Mouse (Mus musculus): Measurements from ENCODE around the gene Rgma. TPM values are rescaled to one million over a fixed set of nuclear protein-coding genes. Genes with fewer than 3 reads are reported as not detected.

Rgma gene
- polyA plus RNA-seq, 1 experiment from 2014 or later: 3.7 TPM

DNA sequence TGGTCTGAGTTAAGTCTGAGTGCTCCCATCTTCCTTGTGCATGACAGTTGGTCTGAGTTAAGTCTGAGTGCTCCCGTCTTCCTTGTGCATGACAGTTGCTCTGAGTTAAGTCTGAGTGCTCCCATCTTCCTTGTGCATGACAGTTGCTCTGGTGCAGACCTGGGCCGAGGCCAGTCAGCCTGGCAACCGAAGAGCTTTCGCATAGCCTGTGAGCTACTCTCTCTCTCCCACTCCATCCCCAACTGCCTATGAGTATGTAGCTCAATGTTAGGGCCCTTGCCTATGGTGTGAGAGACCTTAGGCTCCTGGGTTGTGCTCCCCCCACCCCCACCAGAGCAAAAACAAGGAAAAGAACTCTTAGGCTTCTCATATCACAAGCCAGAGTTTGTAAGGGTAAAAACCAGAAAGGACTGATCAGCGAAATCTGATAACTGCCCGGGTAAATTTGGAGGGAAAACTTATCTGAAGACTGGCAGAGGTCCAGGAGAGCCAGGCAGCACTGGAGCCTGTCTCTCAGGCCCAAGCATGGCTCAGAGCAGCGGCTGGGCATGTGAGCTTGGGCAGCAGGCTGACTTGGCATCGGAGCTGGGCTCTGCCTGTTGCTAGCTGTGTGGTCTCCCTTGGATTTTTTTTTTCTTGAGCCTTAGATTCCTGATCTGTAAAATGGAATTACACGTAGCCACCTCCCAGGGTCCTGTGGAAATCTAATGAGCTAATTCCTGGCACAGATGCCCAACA, 46.1 kb downstream of the Rgma start:
- H3K4me1 ChIP-seq (replicated peaks): peaks cover 37% of the 10 kb centered on the region
- WGBS: 60% methylated on average over 9 of the region's 9 CpGs
- H3K9ac ChIP-seq: no peak overlapping the region
- ATAC-seq (ENCODE audit: insufficient number of reproducible peaks, low FRiP score): no peak
- no peaks in the 10 kb centered on the region for H3K9me3 ChIP-seq (replicated peaks)
- H3K36me3 ChIP-seq: peaks cover 8% of the 10 kb centered on the region
- no peaks in the 10 kb centered on the region for H3K27me3 ChIP-seq (replicated peaks)
- H3K27ac ChIP-seq (ENCODE audit: poor library complexity, severe bottlenecking): no peak overlapping the region
- no peak overlapping the region for H3K4me3 ChIP-seq
- no peak overlapping the region for H3K4me2 ChIP-seq

DNA sequence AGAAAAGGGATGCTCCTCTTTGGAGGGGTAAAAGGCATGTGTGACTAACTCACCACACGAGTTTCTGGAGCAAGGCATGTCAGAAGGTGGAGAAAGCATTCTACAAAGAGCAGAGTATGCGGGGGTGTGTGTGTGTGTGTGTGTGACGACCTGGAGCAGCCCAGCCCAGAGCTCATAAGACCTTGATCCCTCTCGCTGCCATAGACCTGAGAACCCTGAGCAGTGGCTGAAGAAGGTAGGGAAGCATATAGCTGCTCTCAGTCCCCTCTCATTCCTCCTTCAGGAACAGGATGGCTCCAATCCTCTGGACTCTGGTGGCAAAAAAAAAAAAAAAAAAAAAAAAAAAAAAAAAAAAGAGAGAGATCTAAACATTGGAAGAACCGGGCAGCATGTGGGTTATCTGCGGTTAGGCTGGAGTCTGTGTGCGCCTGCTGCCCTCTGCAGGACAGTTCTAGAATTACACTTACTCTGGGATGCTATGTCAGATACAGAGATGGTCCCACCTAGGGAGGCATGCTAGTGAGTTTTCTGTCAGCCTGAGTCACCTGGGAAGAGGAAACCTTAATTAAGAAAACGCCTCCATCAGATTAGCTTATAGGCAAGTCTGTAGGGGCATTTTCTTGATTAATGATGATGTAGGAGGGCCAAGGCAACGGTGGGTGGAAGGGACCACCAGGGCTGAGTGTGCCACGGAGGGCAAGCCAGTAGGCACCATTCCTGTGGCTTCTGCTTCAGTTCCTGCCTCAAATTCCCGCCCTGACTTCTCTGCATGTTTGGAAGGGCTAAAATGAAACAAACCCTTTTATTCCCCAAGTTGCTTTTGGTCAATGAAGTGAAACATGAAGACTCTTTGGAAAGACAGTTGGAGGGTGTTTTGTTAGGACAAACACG, 47.2 kb downstream of the Rgma start:
- H3K36me3 ChIP-seq: peaks cover 15% of the 10 kb centered on the region
- no peak overlapping the region for H3K9ac ChIP-seq
- 34% methylated on average over 12 of the region's 12 CpGs for WGBS
- no peak overlapping the region for H3K4me2 ChIP-seq
- peaks cover 42% of the 10 kb centered on the region for H3K4me1 ChIP-seq (replicated peaks)
- H3K9me3 ChIP-seq (replicated peaks): no peaks in the 10 kb centered on the region
- ATAC-seq (ENCODE audit: insufficient number of reproducible peaks, low FRiP score): no peak
- no peak overlapping the region for H3K27ac ChIP-seq (ENCODE audit: poor library complexity, severe bottlenecking)
- no peak overlapping the region for H3K4me3 ChIP-seq
- no peaks in the 10 kb centered on the region for H3K27me3 ChIP-seq (replicated peaks)

DNA sequence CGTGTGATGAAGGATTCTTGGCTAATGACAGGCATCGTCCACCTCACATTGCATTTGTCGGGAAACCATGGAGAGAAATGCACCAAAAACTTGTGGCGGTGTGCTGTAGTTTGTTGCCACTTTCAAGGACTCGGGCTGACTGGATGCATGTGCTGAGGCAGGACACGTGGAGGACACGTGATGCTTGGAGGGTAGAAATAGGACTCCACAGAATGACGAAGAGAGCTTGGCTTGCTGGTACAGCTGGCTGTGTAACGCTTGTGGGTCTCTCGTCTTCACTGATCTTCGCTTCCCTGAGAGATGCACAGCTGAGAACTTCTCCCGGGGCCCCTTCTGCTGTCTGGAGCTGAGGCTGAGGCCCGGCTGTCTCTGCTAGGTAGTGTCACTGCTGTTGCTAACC, 47.9 kb downstream of the Rgma start:
- ATAC-seq (ENCODE audit: insufficient number of reproducible peaks, low FRiP score): no peak
- Histone ChIP-seq H3K9me3 (replicated peaks) (no peaks in the 10 kb centered on the region), H3K4me2 (no peak overlapping the region), H3K36me3 (peaks cover 17% of the 10 kb centered on the region), H3K4me3 (no peak overlapping the region), H3K27me3 (replicated peaks) (no peaks in the 10 kb centered on the region), H3K27ac (ENCODE audit: poor library complexity, severe bottlenecking) (no peak overlapping the region), H3K9ac (no peak overlapping the region), H3K4me1 (replicated peaks) (peaks cover 42% of the 10 kb centered on the region)
- WGBS: 76% methylated on average over 13 of the region's 13 CpGs

DNA sequence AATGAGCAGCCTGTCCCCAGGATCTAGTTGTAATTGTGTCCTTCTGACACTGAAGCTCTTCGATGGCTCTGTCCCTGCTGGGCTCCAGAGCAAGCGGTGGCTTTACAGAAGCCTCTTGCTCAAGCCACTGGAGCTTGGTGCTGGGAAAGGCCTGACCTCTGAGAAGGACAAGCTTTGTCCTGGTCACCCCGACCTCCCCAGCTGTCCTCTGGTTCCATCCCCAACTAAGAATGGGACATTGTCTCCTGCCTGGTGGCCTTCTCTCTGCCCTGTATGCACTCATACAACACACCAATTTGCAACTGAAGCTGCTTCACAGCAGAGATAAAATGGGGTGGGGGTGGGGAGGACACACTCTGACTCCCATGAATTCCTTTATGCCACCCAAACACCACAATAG, 48.9 kb downstream of the Rgma start:
- Histone ChIP-seq H3K9me3 (replicated peaks) (no peaks in the 10 kb centered on the region), H3K4me2 (no peak overlapping the region), H3K36me3 (peaks cover 27% of the 10 kb centered on the region), H3K4me3 (no peak overlapping the region), H3K4me1 (replicated peaks) (peaks cover 42% of the 10 kb centered on the region), H3K27me3 (replicated peaks) (no peaks in the 10 kb centered on the region), H3K9ac (0 out of 2 replicates have a peak overlapping the region, but pooled peaks have one; percentile 1), H3K27ac (ENCODE audit: poor library complexity, severe bottlenecking) (no peak overlapping the region)
- ATAC-seq (ENCODE audit: insufficient number of reproducible peaks, low FRiP score): no peak
- WGBS: 68% methylated on average over 3 of the region's 3 CpGs

DNA sequence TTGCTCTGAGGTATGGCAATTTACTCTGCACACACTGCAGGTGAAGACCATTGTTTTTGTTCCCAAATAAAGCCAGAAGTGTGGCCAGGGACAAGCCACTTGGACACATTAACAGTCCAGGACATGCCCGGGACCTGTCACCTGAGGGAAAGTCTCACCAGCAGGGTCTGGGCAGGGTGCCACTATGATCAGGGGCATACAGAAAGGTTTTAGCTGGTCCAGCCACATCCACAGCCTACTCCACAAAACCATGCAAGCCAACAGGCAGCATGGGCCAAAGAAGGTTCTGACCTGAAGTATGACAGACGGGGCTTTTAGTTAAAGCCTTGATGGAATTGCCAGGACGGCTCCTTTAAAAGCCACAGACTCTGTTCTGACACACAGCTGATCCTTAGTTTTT, 49.4 kb downstream of the Rgma start:
- Histone ChIP-seq H3K36me3 (peaks cover 31% of the 10 kb centered on the region), H3K4me2 (no peak overlapping the region), H3K27me3 (replicated peaks) (no peaks in the 10 kb centered on the region), H3K9me3 (replicated peaks) (no peaks in the 10 kb centered on the region), H3K4me1 (replicated peaks) (peaks cover 40% of the 10 kb centered on the region), H3K4me3 (no peak overlapping the region), H3K27ac (ENCODE audit: poor library complexity, severe bottlenecking) (no peak overlapping the region), H3K9ac (0 out of 2 replicates have a peak overlapping the region, but pooled peaks have one; percentile 1)
- no peak for ATAC-seq (ENCODE audit: insufficient number of reproducible peaks, low FRiP score)
- WGBS: 70% methylated on average over 3 of the region's 3 CpGs

DNA sequence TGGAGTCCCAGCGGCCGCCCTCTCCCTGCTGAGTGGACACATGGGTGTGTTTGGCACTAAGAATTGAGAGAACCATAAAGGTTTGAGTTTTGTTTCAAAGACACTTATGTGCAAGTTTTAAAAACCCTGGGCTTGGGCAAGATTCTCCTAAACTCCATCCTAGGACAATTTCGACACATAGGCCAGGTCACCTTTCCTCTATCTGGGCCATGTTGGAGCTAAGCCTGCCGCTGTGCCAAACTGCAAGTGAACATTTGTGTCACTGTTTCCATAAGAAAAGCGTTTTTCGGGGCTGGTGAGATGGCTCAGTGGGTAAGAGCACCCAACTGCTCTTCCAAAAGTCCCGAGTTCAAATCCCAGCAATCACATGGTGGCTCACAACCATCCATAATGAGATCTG, 50.1 kb downstream of the Rgma start:
- Histone ChIP-seq H3K36me3 (peaks cover 38% of the 10 kb centered on the region), H3K4me1 (replicated peaks) (peaks cover 42% of the 10 kb centered on the region), H3K27me3 (replicated peaks) (no peaks in the 10 kb centered on the region), H3K4me2 (no peak overlapping the region), H3K9ac (no peak overlapping the region), H3K9me3 (replicated peaks) (no peaks in the 10 kb centered on the region), H3K27ac (ENCODE audit: poor library complexity, severe bottlenecking) (no peak overlapping the region), H3K4me3 (no peak overlapping the region)
- WGBS: 92% methylated on average over 7 of the region's 7 CpGs
- no peak for ATAC-seq (ENCODE audit: insufficient number of reproducible peaks, low FRiP score)

DNA sequence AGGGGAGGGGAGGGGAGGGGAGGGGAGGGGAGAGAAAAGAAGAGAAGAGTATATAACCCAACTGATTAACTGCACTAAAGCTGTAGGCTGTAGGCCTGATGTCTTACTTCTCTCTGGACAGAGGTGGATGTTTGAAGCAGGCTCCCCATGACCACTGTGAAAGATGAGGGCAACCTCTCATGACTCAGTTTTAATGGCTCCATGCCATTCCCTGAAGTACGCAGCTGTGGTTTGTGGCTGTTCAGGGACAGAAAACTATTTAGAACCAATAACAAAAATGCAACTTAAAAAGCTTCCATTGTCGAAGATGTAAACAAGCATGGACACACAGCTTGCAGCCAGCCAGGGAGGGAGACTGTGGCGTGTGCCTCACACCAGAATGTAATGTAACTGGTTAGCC, 50.9 kb downstream of the Rgma start:
- no peak for ATAC-seq (ENCODE audit: insufficient number of reproducible peaks, low FRiP score)
- no peak overlapping the region for H3K4me2 ChIP-seq
- H3K4me3 ChIP-seq: no peak overlapping the region
- no peaks in the 10 kb centered on the region for H3K27me3 ChIP-seq (replicated peaks)
- H3K4me1 ChIP-seq (replicated peaks): peaks cover 36% of the 10 kb centered on the region
- peaks cover 39% of the 10 kb centered on the region for H3K36me3 ChIP-seq
- H3K9ac ChIP-seq: no peak overlapping the region
- H3K9me3 ChIP-seq (replicated peaks): no peaks in the 10 kb centered on the region
- no peak overlapping the region for H3K27ac ChIP-seq (ENCODE audit: poor library complexity, severe bottlenecking)
- 89% methylated on average over 3 of the region's 3 CpGs for WGBS

DNA sequence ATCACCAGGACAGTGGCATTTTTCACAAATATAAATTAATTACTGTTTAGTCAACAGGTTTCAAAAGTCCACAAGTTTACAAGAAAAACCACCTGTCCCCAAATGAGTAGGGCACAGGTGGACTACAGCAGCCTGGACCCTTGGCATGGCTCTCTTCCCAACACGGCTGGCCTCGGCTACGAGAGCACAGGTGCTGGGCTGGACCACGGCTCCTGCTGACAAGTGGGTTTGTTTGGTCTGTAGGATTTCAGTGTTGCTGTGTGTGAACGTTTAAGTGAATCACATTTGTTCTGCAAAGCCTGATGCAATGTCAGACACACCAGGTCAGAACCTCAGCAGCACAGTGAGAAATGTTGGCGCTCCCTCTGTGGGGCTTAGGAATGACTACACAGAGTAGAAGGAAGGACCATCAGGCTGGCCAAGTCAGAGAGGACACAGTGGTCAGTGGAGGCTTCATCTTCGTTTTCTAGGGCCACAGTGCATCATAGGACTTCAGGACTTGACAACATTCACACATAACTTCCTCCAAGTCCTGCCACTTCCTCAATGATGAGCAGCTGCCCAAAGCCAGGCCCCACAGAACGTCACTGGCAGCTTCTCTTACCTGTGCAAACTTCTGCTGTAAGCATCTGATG, 51.6 kb downstream of the Rgma start:
- H3K9ac ChIP-seq: no peak overlapping the region
- 83% methylated on average over 8 of the region's 8 CpGs for WGBS
- ATAC-seq (ENCODE audit: insufficient number of reproducible peaks, low FRiP score): no peak
- H3K4me1 ChIP-seq (replicated peaks): peaks cover 30% of the 10 kb centered on the region
- peaks cover 42% of the 10 kb centered on the region for H3K36me3 ChIP-seq
- no peaks in the 10 kb centered on the region for H3K27me3 ChIP-seq (replicated peaks)
- H3K4me2 ChIP-seq: no peak overlapping the region
- no peak overlapping the region for H3K4me3 ChIP-seq
- H3K9me3 ChIP-seq (replicated peaks): no peaks in the 10 kb centered on the region
- H3K27ac ChIP-seq (ENCODE audit: poor library complexity, severe bottlenecking): no peak overlapping the region

DNA sequence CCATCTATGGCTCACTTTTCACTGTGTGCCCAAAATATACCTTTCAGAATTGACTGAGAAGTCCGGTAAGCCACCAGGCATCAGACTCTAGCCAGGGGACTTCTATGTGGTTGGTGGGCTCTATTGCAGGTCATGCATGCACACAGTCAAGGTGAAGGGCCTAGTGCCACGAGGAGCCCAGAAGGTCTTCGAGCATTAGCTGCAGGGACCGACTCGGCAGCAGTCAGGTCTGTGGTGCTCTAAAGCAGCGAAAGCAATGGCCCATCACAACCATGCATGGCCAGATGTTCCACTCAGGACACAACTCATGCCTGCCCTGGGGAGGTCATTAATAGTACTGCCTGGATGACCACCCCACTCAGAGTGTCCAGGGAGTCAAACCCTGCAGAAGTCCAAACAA, 52.5 kb downstream of the Rgma start:
- no peak overlapping the region for H3K27ac ChIP-seq (ENCODE audit: poor library complexity, severe bottlenecking)
- no peak overlapping the region for H3K9ac ChIP-seq
- H3K4me2 ChIP-seq: no peak overlapping the region
- H3K9me3 ChIP-seq (replicated peaks): no peaks in the 10 kb centered on the region
- 97% methylated on average over 6 of the region's 6 CpGs for WGBS
- H3K4me1 ChIP-seq (replicated peaks): peaks cover 26% of the 10 kb centered on the region
- H3K4me3 ChIP-seq: no peak overlapping the region
- H3K27me3 ChIP-seq (replicated peaks): no peaks in the 10 kb centered on the region
- no peak for ATAC-seq (ENCODE audit: insufficient number of reproducible peaks, low FRiP score)
- peaks cover 44% of the 10 kb centered on the region for H3K36me3 ChIP-seq

DNA sequence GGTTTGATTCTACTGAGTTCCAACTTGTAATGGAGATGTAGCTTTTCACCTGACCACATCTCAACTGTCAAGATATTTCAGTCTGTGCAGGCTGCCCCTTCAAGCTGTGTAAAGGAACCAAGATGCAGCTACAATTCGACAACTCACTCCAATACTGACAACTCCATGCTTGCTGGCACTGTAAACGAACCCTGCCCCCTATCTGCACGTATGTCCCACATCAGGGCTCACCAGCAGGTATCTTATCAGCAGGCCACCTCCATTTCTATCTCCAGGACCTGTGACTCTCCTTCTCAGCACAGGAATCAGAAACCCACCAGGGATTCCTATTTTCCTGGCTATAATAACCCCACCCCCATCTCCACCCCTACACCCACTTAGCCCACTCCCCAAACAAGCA, 53.2 kb downstream of the Rgma start:
- ATAC-seq (ENCODE audit: insufficient number of reproducible peaks, low FRiP score): no peak
- Histone ChIP-seq H3K4me1 (replicated peaks) (peaks cover 29% of the 10 kb centered on the region), H3K27me3 (replicated peaks) (no peaks in the 10 kb centered on the region), H3K27ac (ENCODE audit: poor library complexity, severe bottlenecking) (no peak overlapping the region), H3K36me3 (peaks cover 49% of the 10 kb centered on the region), H3K9me3 (replicated peaks) (no peaks in the 10 kb centered on the region), H3K4me2 (no peak overlapping the region), H3K9ac (no peak overlapping the region), H3K4me3 (no peak overlapping the region)
- 77% methylated on average over 3 of the region's 3 CpGs for WGBS

DNA sequence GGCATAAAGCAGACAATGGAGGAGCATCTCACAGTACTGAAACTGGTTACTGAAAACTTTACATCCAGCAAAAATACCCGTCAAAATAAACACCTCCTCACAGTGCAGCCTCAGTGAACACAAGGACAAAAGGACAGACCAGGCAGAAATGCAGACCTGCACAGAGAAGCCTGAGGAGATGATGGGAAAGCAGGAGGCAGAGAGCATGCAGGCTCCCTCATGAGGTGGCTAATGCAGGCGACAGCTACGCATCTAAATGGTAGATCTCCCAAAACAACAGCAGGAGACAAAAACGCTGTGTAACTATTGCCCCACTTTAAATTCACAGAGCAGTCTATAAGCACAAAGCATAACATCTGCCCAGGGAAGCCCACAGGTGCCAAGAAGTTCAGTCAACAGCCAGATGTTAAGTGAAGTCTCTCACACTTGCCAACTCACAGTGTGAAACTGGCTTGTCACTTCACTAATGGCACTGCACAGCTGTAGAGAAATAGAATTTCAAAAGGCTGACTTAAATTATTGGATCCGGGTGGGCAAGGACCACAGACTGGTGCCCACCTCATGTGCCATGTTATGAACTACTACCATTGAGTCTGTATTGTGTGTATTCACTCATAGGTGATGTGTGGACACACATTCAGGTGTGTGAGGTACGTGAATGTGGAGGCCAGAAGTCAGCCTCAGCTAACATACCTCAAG, 58.5 kb downstream of the Rgma start:
- Histone ChIP-seq H3K27me3 (replicated peaks) (no peaks in the 10 kb centered on the region), H3K9me3 (replicated peaks) (no peaks in the 10 kb centered on the region), H3K27ac (ENCODE audit: poor library complexity, severe bottlenecking) (peak overlapping the region; percentile 39), H3K4me1 (replicated peaks) (peaks cover 23% of the 10 kb centered on the region), H3K4me3 (no peak overlapping the region), H3K9ac (no peak overlapping the region), H3K4me2 (no peak overlapping the region), H3K36me3 (peaks cover 74% of the 10 kb centered on the region)
- ATAC-seq (ENCODE audit: insufficient number of reproducible peaks, low FRiP score): no peak
- 89% methylated on average over 6 of the region's 6 CpGs for WGBS

All from heart, embryonic 12.5 days (tissue).